Mouse (Mus musculus) CH12.LX (cell line): Measurements from ENCODE around the gene Elk3.

Experiments
- CHD1 ChIP-seq: IDR thresholded peaks from 2 replicates; pipeline ENCODE4 v1.6.1; 2012; ENCODE audit warnings: low read depth, low read length, improper control_type of control experiment, inconsistent platforms
- CTCF ChIP-seq, 2 experiments: IDR thresholded peaks in 1 of 2; conservative IDR thresholded peaks in 1 of 2; 2 replicates each; pipeline ENCODE4 v1.5.1; 2011 to 2012; ENCODE audit warnings: low read depth in 2 of 2, low read length in 2 of 2, improper control_type of control experiment in 1 of 2, inconsistent platforms in 1 of 2, mild to moderate bottlenecking in 1 of 2, moderate library complexity in 1 of 2
- E2F4 ChIP-seq: IDR thresholded peaks from 2 replicates; pipeline ENCODE4 v1.6.1; 2011; ENCODE audit warnings: low read depth, low read length, improper control_type of control experiment; ENCODE audit not compliant: insufficient replicate concordance
- EP300 ChIP-seq: IDR thresholded peaks from 2 replicates; pipeline ENCODE4 v1.6.1; 2011; ENCODE audit warnings: low read length, improper control_type of control experiment
- HCFC1 ChIP-seq: IDR thresholded peaks from 2 replicates; pipeline ENCODE4 v1.6.1; 2012; ENCODE audit warnings: low read depth, mild to moderate bottlenecking, inconsistent platforms, low read length, improper control_type of control experiment
- KAT2A ChIP-seq: IDR thresholded peaks from 2 replicates; pipeline ENCODE4 v1.6.1; 2012; ENCODE audit warnings: low read length, improper control_type of control experiment, inconsistent platforms; ENCODE audit not compliant: insufficient replicate concordance
- MAFK ChIP-seq: IDR thresholded peaks from 2 replicates; pipeline ENCODE4 v1.6.1; 2011; ENCODE audit warnings: low read length, improper control_type of control experiment; ENCODE audit not compliant: insufficient replicate concordance
- NELFE ChIP-seq: IDR thresholded peaks from 2 replicates; pipeline ENCODE4 v1.6.1; 2011; ENCODE audit warnings: low read depth, low read length, improper control_type of control experiment
- POLR2A ChIP-seq: IDR thresholded peaks from 2 replicates; pipeline ENCODE4 v1.6.1; 2011; ENCODE audit warnings: low read depth, mild to moderate bottlenecking, improper control_type of control experiment, low read length
- POLR2AphosphoS2 ChIP-seq: IDR thresholded peaks from 2 replicates; pipeline ENCODE4 v1.6.1; 2011; ENCODE audit warnings: low read depth, low read length, improper control_type of control experiment
- SMC3 ChIP-seq: IDR thresholded peaks from 2 replicates; pipeline ENCODE4 v1.6.1; 2011; ENCODE audit warnings: low read depth, low read length, improper control_type of control experiment
- TBP ChIP-seq: conservative IDR thresholded peaks from 2 replicates; pipeline ENCODE4 v1.6.1; 2011; ENCODE audit warnings: low read depth, low read length, improper control_type of control experiment
- TCF12 ChIP-seq: IDR thresholded peaks from 2 replicates; pipeline ENCODE4 v1.6.1; 2014; ENCODE audit warnings: low read depth, mild to moderate bottlenecking, inconsistent platforms, low read length, improper control_type of control experiment
- USF1 ChIP-seq: IDR thresholded peaks from 2 replicates; pipeline ENCODE4 v1.6.1; 2014; ENCODE audit warnings: low read depth, mild to moderate bottlenecking, inconsistent platforms, low read length, improper control_type of control experiment

GRCm38 (mm10) chr10:93347918-93348505 is 37.1 kb upstream of the Elk3 start:
- TF ChIP-seq EP300, result no peak
- no peak for TF ChIP-seq POLR2AphosphoS2
- no peak for TF ChIP-seq CTCF (conservative IDR thresholded peaks at IDR 0.05 in 1 of 2, IDR thresholded peaks at IDR 0.05 in 1 of 2; ENCODE audit: low read depth in 2 of 2, low read length in 2 of 2)
- TF ChIP-seq TBP, result no peak
- TF ChIP-seq MAFK, result no peak
- TF ChIP-seq SMC3, result no peak
- no peak for TF ChIP-seq TCF12
- no peak for TF ChIP-seq POLR2A
- TF ChIP-seq HCFC1, result no peak
- TF ChIP-seq KAT2A, result no peak
- TF ChIP-seq USF1, result no peak
- TF ChIP-seq CHD1, result no peak
- TF ChIP-seq E2F4, result no peak
- TF ChIP-seq NELFE, result no peak
